Mouse (Mus musculus) adrenal gland, adult 2 months (tissue): Measurements from ENCODE around the gene Cul1. TPM values are rescaled to one million over a fixed set of nuclear protein-coding genes. Genes with fewer than 3 reads are reported as not detected.
"Not testable (repeated sequence)": the region's sequence is repeated elsewhere in the genome, so short reads cannot be mapped to it uniquely, and the experiment has no call there.

Experiments used
- DNase-seq: peaks from one replicate; pipeline ENCODE4 v3.0.0; 2021
- long read RNA-seq: library from polyadenylated mRNA; stranded (forward); transcript quantifications from one replicate; pipeline ENCODE4 v2.0.0, GENCODE M21; 2021
- polyA plus RNA-seq: library from polyadenylated mRNA; depleted of rRNA; stranded (reverse); fragments of >200 nt; gene quantifications from 2 replicates; pipeline ENCODE4 v1.2.3, GENCODE M21; 2012; rRNA removed
- total RNA-seq, 2 experiments: library from RNA; stranded (reverse); gene quantifications; 2 replicates each; pipeline ENCODE4 v1.2.3; 2021

The Cul1 gene
- total RNA-seq (100 to 1,000 TPM in 1 of 2 experiments, 10 to 100 TPM in 1; 89.9 to 107 TPM), polyA plus RNA-seq (7.4 and 9.2 TPM in 2 replicates)
- long read RNA-seq, transcript Cul1-201 (22 exons, 3,161 nt) = major isoform, 70 of 86 reads
- long read RNA-seq, partial matches to known transcripts = 7 of 86 reads
- long read RNA-seq, other reads (novel, unspliced or antisense) = 9 of 86 reads

- DNase-seq = no peak
Observed at GRCm38 (mm10) chr6:47453098-47453497, at the start of gene Cul1. Gene Cul1 (plus strand): TSS chr6:47453398.

- DNase-seq = no peak
Observed at GRCm38 (mm10) chr6:47404419-47405382, 48.5 kb upstream of the Cul1 start.

GRCm38 (mm10) chr6:47412886-47413606, 40.2 kb upstream of the Cul1 start:
- no peak for DNase-seq

GRCm38 (mm10) chr6:47413656-47414055, 39.5 kb upstream of the Cul1 start:
- DNase-seq = no peak

- DNase-seq = no peak
Observed at GRCm38 (mm10) chr6:47418691-47419090, 34.5 kb upstream of the Cul1 start.

GRCm38 (mm10) chr6:47420156-47420555, 33.0 kb upstream of the Cul1 start:
- no peak for DNase-seq

- DNase-seq = no peak
Observed at GRCm38 (mm10) chr6:47421221-47421620, 32.0 kb upstream of the Cul1 start.

- DNase-seq = no peak
Observed at GRCm38 (mm10) chr6:47426136-47426535, 27.1 kb upstream of the Cul1 start.

GRCm38 (mm10) chr6:47426556-47426955, 26.6 kb upstream of the Cul1 start:
- not testable (repeated sequence) for DNase-seq

GRCm38 (mm10) chr6:47432795-47433194, 20.4 kb upstream of the Cul1 start:
- not testable (repeated sequence) for DNase-seq

- no peak for DNase-seq
Observed at GRCm38 (mm10) chr6:47440080-47440479, 13.1 kb upstream of the Cul1 start.

- no peak for DNase-seq
Observed at GRCm38 (mm10) chr6:47447658-47448057, 5.5 kb upstream of the Cul1 start.

GRCm38 (mm10) chr6:47453522-47454130, 428 bp downstream of the Cul1 start:
- DNase-seq = no peak

- DNase-seq = peak; percentile 94
Observed at GRCm38 (mm10) chr6:47454131-47454574, 955 bp downstream of the Cul1 start.

- DNase-seq = peak; percentile 88
Observed at GRCm38 (mm10) chr6:47454575-47455571, 1.7 kb downstream of the Cul1 start.

- DNase-seq = no peak
Observed at GRCm38 (mm10) chr6:47455843-47456242, 2.6 kb downstream of the Cul1 start.

GRCm38 (mm10) chr6:47456853-47457252, 3.7 kb downstream of the Cul1 start:
- no peak for DNase-seq

GRCm38 (mm10) chr6:47465400-47465799, 12.2 kb downstream of the Cul1 start:
- DNase-seq = no peak

- no peak for DNase-seq
Observed at GRCm38 (mm10) chr6:47466488-47466887, 13.3 kb downstream of the Cul1 start.

GRCm38 (mm10) chr6:47467058-47467457, 13.9 kb downstream of the Cul1 start:
- no peak for DNase-seq

GRCm38 (mm10) chr6:47469760-47470159, 16.6 kb downstream of the Cul1 start:
- DNase-seq = no peak
